Mouse (Mus musculus) midbrain, embryonic 16.5 days (tissue): ENCODE measurements around the gene Sac3d1. TPM values are rescaled to one million over a fixed set of nuclear protein-coding genes. Genes with fewer than 3 reads are reported as not detected.

Experiments used
- ATAC-seq: fragments of 200-750 bp; cut with Nextera tagmentation; 2 replicates; pipeline ENCODE4 v1.8.0; 2017; ENCODE audit warnings: moderate TSS enrichment
- H3K27ac ChIP-seq: fragments of 300-500 bp; sonication (generic); 2 replicates; pipeline ENCODE4 v1.5.1; 2014; ENCODE audit warnings: mild to moderate bottlenecking, low read length, mixed read lengths
- H3K27me3 ChIP-seq: fragments of 300-500 bp; sonication (generic); 2 replicates; pipeline ENCODE4 v1.6.1; 2014; ENCODE audit warnings: low read depth, low read length, mixed read lengths; ENCODE audit not compliant: control insufficient read depth, insufficient read depth
- H3K36me3 ChIP-seq: fragments of 300-500 bp; sonication (generic); 2 replicates; pipeline ENCODE4 v1.6.1; 2014; ENCODE audit warnings: mild to moderate bottlenecking, low read length, moderate library complexity, mixed read lengths; ENCODE audit not compliant: control insufficient read depth, insufficient read depth
- H3K4me1 ChIP-seq: fragments of 300-500 bp; sonication (generic); 2 replicates; pipeline ENCODE4 v1.6.1; 2014; ENCODE audit warnings: mild to moderate bottlenecking, low read length, mixed read lengths; ENCODE audit not compliant: control insufficient read depth, insufficient read depth
- H3K4me2 ChIP-seq: fragments of 300-500 bp; sonication (generic); 2 replicates; pipeline ENCODE4 v1.6.1; 2014; ENCODE audit warnings: mild to moderate bottlenecking, low read length, mixed read lengths
- H3K4me3 ChIP-seq: fragments of 300-500 bp; sonication (generic); 2 replicates; pipeline ENCODE4 v1.5.1; 2014; ENCODE audit warnings: low read depth, mild to moderate bottlenecking, low read length, moderate library complexity, mixed read lengths
- H3K9ac ChIP-seq: fragments of 300-500 bp; sonication (generic); 2 replicates; pipeline ENCODE4 v1.6.1; 2014; ENCODE audit warnings: low read depth, low read length, mixed read lengths
- H3K9me3 ChIP-seq: fragments of 300-500 bp; sonication (generic); replicated peaks from 2 replicates; pipeline ENCODE4 v1.6.1; 2014; ENCODE audit warnings: mild to moderate bottlenecking, low read length, mixed read lengths; ENCODE audit not compliant: control insufficient read depth, poor library complexity, severe bottlenecking
- WGBS: fragments of 180-500 bp; shearing (Covaris S2); extraction: QIAGEN DNeasy Blood & Tissue Kit; methylation state at CpG from one replicate; pipeline ENCODE4 v1.1.7; 2014; 5-methylcytosine and 5-hydroxymethylcytosine counted together
- polyA plus RNA-seq: library from polyadenylated mRNA; unstranded; fragments of >200 nt; fragmentation: Nextera tagmentation; extraction: Ambion mirVana; gene quantifications from 2 replicates; pipeline ENCODE4 v1.2.1, GENCODE M21; 2015

Sac3d1 gene
- polyA plus RNA-seq, 1 experiment from 2014 or later: 45.2 TPM

DNA sequence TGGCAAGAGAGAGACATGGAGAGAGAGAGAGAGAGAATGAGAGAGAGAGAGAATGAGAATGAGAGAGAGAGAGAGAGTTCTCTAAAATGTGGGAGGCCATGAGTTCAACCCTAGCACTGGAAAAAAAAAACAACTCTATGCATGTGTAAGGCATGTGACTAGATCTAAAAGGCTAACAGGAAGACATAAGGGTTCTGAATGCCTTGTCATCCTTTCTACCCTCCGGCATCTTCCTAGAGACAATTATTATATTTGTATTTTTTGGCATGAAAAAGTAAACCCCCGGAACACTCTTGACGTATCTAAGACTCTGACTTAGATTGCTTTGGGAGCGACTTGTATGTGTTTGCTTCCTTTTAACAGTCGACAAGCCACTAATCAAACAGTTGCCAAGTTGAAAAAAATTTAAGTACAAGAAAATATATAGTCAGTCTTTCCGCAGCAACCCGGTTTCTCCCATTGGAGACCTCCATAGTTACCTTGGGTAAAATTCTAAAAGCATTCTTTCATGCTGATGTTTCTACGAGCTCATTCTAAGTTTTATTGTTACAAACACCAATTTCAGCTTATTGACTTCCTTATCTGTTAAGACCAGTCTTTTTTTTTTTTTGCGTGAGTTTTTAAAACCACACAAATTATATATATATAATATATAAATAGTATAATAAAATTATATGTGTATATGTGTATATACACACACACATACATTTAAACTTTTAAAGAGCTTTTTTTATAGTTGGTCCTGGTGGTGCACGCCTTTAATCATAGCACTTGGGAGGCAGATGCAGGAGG lies 8.5 kb upstream of the Sac3d1 start:
- H3K9ac ChIP-seq: no peak overlapping the region
- H3K9me3 ChIP-seq: no peaks in the 10 kb centered on the region
- ATAC-seq: no peak
- H3K4me3 ChIP-seq: peak overlapping the region; percentile 53
- H3K36me3 ChIP-seq: no peaks in the 10 kb centered on the region
- no peaks in the 10 kb centered on the region for H3K27me3 ChIP-seq
- peak overlapping the region; percentile 59 for H3K4me2 ChIP-seq
- 78% methylated on average over 10 of the region's 10 CpGs for WGBS
- H3K27ac ChIP-seq: peak overlapping the region; percentile 90; the same call in 1 of the 2 replicates
- H3K4me1 ChIP-seq: peaks cover 7% of the 10 kb centered on the region

GRCm38 (mm10) chr19:6126289-6126688 lies 7.8 kb upstream of the Sac3d1 start:
- Histone ChIP-seq H3K4me3 (no peak overlapping the region), H3K9me3 (no peaks in the 10 kb centered on the region), H3K36me3 (no peaks in the 10 kb centered on the region), H3K27ac (no peak overlapping the region), H3K4me2 (no peak overlapping the region), H3K27me3 (no peaks in the 10 kb centered on the region), H3K9ac (no peak overlapping the region), H3K4me1 (peaks cover 7% of the 10 kb centered on the region)
- no peak for ATAC-seq
- WGBS: 24% methylated on average over 4 of the region's 4 CpGs

GRCm38 (mm10) chr19:6124898-6125297 lies 6.4 kb upstream of the Sac3d1 start:
- peaks cover 7% of the 10 kb centered on the region for H3K4me1 ChIP-seq
- WGBS: 88% methylated on average over 2 of the region's 2 CpGs

GRCm38 (mm10) chr19:6123330-6123729 lies 4.9 kb upstream of the Sac3d1 start:
- H3K4me1 ChIP-seq: peaks cover 15% of the 10 kb centered on the region
- H3K9me3 ChIP-seq: no peaks in the 10 kb centered on the region
- 70% methylated on average over 8 of the region's 8 CpGs for WGBS
- H3K9ac ChIP-seq: no peak overlapping the region
- H3K4me3 ChIP-seq: no peak overlapping the region
- no peaks in the 10 kb centered on the region for H3K27me3 ChIP-seq
- H3K4me2 ChIP-seq: no peak overlapping the region
- 0 out of 2 replicates have a peak, but pooled peaks cover 3% of the 10 kb centered on the region for H3K36me3 ChIP-seq
- H3K27ac ChIP-seq: no peak overlapping the region
- ATAC-seq: no peak

More at GRCm38 (mm10) chr19:6124898-6125297, 6.4 kb upstream of the Sac3d1 start:
- H3K27ac ChIP-seq: no peak overlapping the region
- H3K27me3 ChIP-seq: no peaks in the 10 kb centered on the region
- H3K4me3 ChIP-seq: no peak overlapping the region
- no peak for ATAC-seq
- no peak overlapping the region for H3K4me2 ChIP-seq
- H3K9ac ChIP-seq: no peak overlapping the region
- H3K9me3 ChIP-seq: no peaks in the 10 kb centered on the region
- 0 out of 2 replicates have a peak, but pooled peaks cover 3% of the 10 kb centered on the region for H3K36me3 ChIP-seq

- Histone ChIP-seq H3K4me3 (no peak overlapping the region), H3K9me3 (no peaks in the 10 kb centered on the region), H3K9ac (no peak overlapping the region), H3K4me1 (peaks cover 20% of the 10 kb centered on the region), H3K27me3 (no peaks in the 10 kb centered on the region), H3K36me3 (0 out of 2 replicates have a peak, but pooled peaks cover 3% of the 10 kb centered on the region), H3K27ac (no peak overlapping the region), H3K4me2 (no peak overlapping the region)
- 44% methylated on average over 19 of the region's 19 CpGs for WGBS
- ATAC-seq: no peak
Measured at GRCm38 (mm10) chr19:6121761-6122160, 3.3 kb upstream of the Sac3d1 start.

- ATAC-seq: peak; percentile 63
- peak overlapping the region; percentile 83 for H3K4me3 ChIP-seq
- peaks cover 19% of the 10 kb centered on the region for H3K36me3 ChIP-seq
- peak overlapping the region; percentile 70 for H3K9ac ChIP-seq
- peak overlapping the region; percentile 91 for H3K27ac ChIP-seq
- peak overlapping the region; percentile 90 for H3K4me2 ChIP-seq
- H3K27me3 ChIP-seq: no peaks in the 10 kb centered on the region
- H3K4me1 ChIP-seq: peaks cover 22% of the 10 kb centered on the region
- no peaks in the 10 kb centered on the region for H3K9me3 ChIP-seq
- under 1% methylated on average over 8 of the region's 8 CpGs for WGBS
Measured at GRCm38 (mm10) chr19:6118677-6119185, 281 bp upstream of the Sac3d1 start.

GRCm38 (mm10) chr19:6117346-6117985 lies 984 bp downstream of the Sac3d1 start:
- H3K27ac ChIP-seq: peak overlapping the region; percentile 91
- H3K4me1 ChIP-seq: peaks cover 22% of the 10 kb centered on the region
- no peak for ATAC-seq
- WGBS: 5% methylated on average over 32 of the region's 32 CpGs
- peaks cover 19% of the 10 kb centered on the region for H3K36me3 ChIP-seq
- H3K27me3 ChIP-seq: no peaks in the 10 kb centered on the region
- peak overlapping the region; percentile 90 for H3K4me2 ChIP-seq
- peak overlapping the region; percentile 83 for H3K4me3 ChIP-seq
- no peaks in the 10 kb centered on the region for H3K9me3 ChIP-seq
- H3K9ac ChIP-seq: peak overlapping the region; percentile 91

GRCm38 (mm10) chr19:6116113-6116850 lies 2.2 kb downstream of the Sac3d1 start:
- Histone ChIP-seq H3K36me3 (peaks cover 19% of the 10 kb centered on the region), H3K9ac (no peak overlapping the region), H3K9me3 (no peaks in the 10 kb centered on the region), H3K27me3 (no peaks in the 10 kb centered on the region), H3K4me1 (peaks cover 22% of the 10 kb centered on the region), H3K4me3 (no peak overlapping the region), H3K27ac (no peak overlapping the region), H3K4me2 (no peak overlapping the region; the same call in 1 of the 2 replicates)
- no peak for ATAC-seq
- 93% methylated on average over 15 of the region's 15 CpGs for WGBS
